Mouse (Mus musculus) testis, adult 2 months (tissue): Measurements from ENCODE around the gene Pde8a. TPM values are rescaled to one million over a fixed set of nuclear protein-coding genes. Genes with fewer than 3 reads are reported as not detected.

Experiments used
- H3K27ac ChIP-seq: fragments of 200-500 bp; 2 replicates; pipeline ENCODE4 v1.5.1; 2012; ENCODE audit warnings: low read depth, low read length; ENCODE audit not compliant: control insufficient read depth, insufficient read depth
- H3K27me3 ChIP-seq: fragments of 200-500 bp; 2 replicates; pipeline ENCODE4 v1.6.1; 2012; ENCODE audit warnings: mild to moderate bottlenecking, low read length, moderate library complexity; ENCODE audit not compliant: control insufficient read depth, insufficient read depth
- H3K36me3 ChIP-seq: fragments of 200-500 bp; 2 replicates; pipeline ENCODE4 v1.6.1; 2012; ENCODE audit warnings: mild to moderate bottlenecking, low read length; ENCODE audit not compliant: control insufficient read depth, insufficient read depth
- H3K4me1 ChIP-seq: fragments of 200-500 bp; 2 replicates; pipeline ENCODE4 v1.6.1; 2012; ENCODE audit warnings: low read length; ENCODE audit not compliant: control insufficient read depth, insufficient read depth
- H3K4me3 ChIP-seq: fragments of 200-500 bp; 2 replicates; pipeline ENCODE4 v1.5.1; 2012; ENCODE audit warnings: low read depth, mild to moderate bottlenecking, low read length, moderate library complexity, mixed read lengths; ENCODE audit not compliant: control insufficient read depth
- CTCF ChIP-seq: fragments of 200-500 bp; IDR thresholded peaks from 2 replicates; pipeline ENCODE4 v1.5.1; 2012; ENCODE audit warnings: low read depth, mild to moderate bottlenecking, inconsistent platforms, low read length, moderate library complexity; ENCODE audit not compliant: control insufficient read depth, insufficient read depth, insufficient replicate concordance
- POLR2A ChIP-seq: fragments of 200-500 bp; IDR thresholded peaks from 2 replicates; pipeline ENCODE4 v1.6.1; 2012; ENCODE audit warnings: low read depth, mild to moderate bottlenecking, inconsistent platforms, low read length, moderate library complexity; ENCODE audit not compliant: control insufficient read depth
- polyA plus RNA-seq: library from polyadenylated mRNA; depleted of rRNA; stranded (reverse); fragments of >200 nt; gene quantifications from 2 replicates; pipeline ENCODE4 v1.2.3, GENCODE M21; 2012

Pde8a gene
- polyA plus RNA-seq, 1 experiment = 101 TPM

GRCm38 (mm10) chr7:81304100-81304499 lies 90.7 kb downstream of the Pde8a start:
- Histone ChIP-seq H3K36me3 (peaks cover 2% of the 10 kb centered on the region), H3K27ac (no peak overlapping the region), H3K4me1 (no peaks in the 10 kb centered on the region), H3K4me3 (no peak overlapping the region), H3K27me3 (no peaks in the 10 kb centered on the region)
- TF ChIP-seq CTCF = no peak
- TF ChIP-seq POLR2A = no peak

DNA sequence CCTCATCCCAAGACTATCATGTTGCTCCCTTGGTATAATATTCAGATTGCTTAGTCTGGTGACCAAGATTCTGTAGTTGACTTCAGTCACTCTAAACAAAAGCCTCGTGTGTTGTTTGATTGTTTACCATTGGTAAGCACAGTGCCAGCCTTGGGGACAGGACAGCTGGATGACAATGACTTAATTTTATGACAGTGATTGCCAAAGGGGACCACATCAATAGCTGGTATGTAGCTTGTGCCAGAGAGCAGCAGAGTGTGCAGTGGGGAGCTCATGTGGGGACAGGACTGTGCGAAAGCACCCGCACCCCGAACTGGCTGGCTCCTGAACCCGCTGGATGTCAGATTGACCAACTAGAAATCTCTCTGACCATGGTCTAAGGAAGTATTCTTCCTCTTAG lies 91.3 kb downstream of the Pde8a start:
- H3K4me3 ChIP-seq = no peak overlapping the region
- peaks cover 2% of the 10 kb centered on the region for H3K36me3 ChIP-seq
- TF ChIP-seq CTCF (no peak), POLR2A (no peak)
- no peaks in the 10 kb centered on the region for H3K27me3 ChIP-seq
- H3K4me1 ChIP-seq = no peaks in the 10 kb centered on the region
- H3K27ac ChIP-seq = no peak overlapping the region

- H3K27ac ChIP-seq = no peak overlapping the region
- no peaks in the 10 kb centered on the region for H3K4me1 ChIP-seq
- TF ChIP-seq POLR2A (no peak), CTCF (no peak)
- H3K27me3 ChIP-seq = no peaks in the 10 kb centered on the region
- peaks cover 2% of the 10 kb centered on the region for H3K36me3 ChIP-seq
- H3K4me3 ChIP-seq = no peak overlapping the region
Measured at GRCm38 (mm10) chr7:81307735-81308134, 94.3 kb downstream of the Pde8a start.

- H3K4me3 ChIP-seq = no peak overlapping the region
- TF ChIP-seq POLR2A = no peak
- TF ChIP-seq CTCF = no peak
- no peaks in the 10 kb centered on the region for H3K4me1 ChIP-seq
- no peak overlapping the region for H3K27ac ChIP-seq
- H3K36me3 ChIP-seq = no peaks in the 10 kb centered on the region; the same call in 1 of the 2 replicates
- H3K27me3 ChIP-seq = no peaks in the 10 kb centered on the region
Measured at GRCm38 (mm10) chr7:81309247-81309646, 95.9 kb downstream of the Pde8a start.

DNA sequence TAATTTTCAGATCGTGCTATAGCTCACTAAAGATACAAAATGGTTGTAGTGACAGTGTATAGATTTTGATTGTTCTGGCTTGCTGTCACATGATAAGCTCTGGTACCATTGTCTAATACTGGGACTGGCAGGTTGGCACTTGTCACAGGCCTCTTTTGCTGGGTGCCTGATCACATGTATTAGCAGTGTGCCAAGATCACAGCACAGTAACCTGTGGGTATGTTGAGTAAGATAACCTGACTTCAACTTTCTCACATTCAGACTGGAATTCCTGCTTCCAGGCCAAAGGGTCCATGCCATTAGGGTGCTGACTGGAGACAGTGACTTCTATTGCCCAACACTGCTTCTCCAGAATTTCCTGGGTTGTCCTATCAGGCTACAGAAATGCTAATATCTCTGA lies 97.7 kb downstream of the Pde8a start:
- no peaks in the 10 kb centered on the region for H3K4me1 ChIP-seq
- H3K27ac ChIP-seq = no peak overlapping the region
- no peaks in the 10 kb centered on the region; the same call in 1 of the 2 replicates for H3K36me3 ChIP-seq
- no peak overlapping the region for H3K4me3 ChIP-seq
- no peaks in the 10 kb centered on the region for H3K27me3 ChIP-seq
- TF ChIP-seq CTCF (no peak), POLR2A (no peak)

- Histone ChIP-seq H3K4me3 (no peak overlapping the region), H3K27ac (no peak overlapping the region), H3K4me1 (no peaks in the 10 kb centered on the region), H3K27me3 (no peaks in the 10 kb centered on the region), H3K36me3 (no peaks in the 10 kb centered on the region; the same call in 1 of the 2 replicates)
- TF ChIP-seq POLR2A = no peak
Measured at GRCm38 (mm10) chr7:81311581-81311980, 98.2 kb downstream of the Pde8a start.

DNA sequence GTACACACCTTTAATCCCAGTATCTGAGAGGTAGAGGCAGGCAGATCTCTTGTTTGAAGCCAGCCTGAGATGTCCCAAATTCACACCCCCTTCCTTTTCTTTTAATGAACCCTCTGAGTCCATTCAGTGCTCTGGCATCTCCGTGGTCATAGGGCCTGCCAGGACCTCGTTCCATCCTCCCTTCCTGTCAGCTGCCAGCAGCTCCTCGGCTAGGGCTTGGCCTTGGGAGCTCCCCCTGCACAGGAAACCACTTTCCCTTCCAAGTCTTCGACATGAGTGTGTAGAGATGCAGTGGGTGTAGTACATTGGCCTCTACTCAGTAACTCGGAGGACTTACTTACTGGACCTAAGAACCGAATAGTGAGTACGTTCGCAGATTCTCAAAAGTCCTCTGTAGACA lies 102.2 kb downstream of the Pde8a start:
- no peak for TF ChIP-seq POLR2A
- no peak for TF ChIP-seq CTCF
- H3K4me1 ChIP-seq = no peaks in the 10 kb centered on the region
- H3K27ac ChIP-seq = no peak overlapping the region
- H3K4me3 ChIP-seq = no peak overlapping the region
- H3K36me3 ChIP-seq = no peaks in the 10 kb centered on the region; the same call in none of the 2 replicates
- H3K27me3 ChIP-seq = no peaks in the 10 kb centered on the region

GRCm38 (mm10) chr7:81319749-81320148 lies 106.4 kb downstream of the Pde8a start:
- H3K27me3 ChIP-seq = no peaks in the 10 kb centered on the region
- H3K36me3 ChIP-seq = no peaks in the 10 kb centered on the region; the same call in 1 of the 2 replicates
- H3K4me3 ChIP-seq = no peak overlapping the region
- no peak for TF ChIP-seq CTCF
- TF ChIP-seq POLR2A = no peak
- H3K4me1 ChIP-seq = no peaks in the 10 kb centered on the region
- no peak overlapping the region for H3K27ac ChIP-seq
